Mouse (Mus musculus): Measurements from ENCODE around the gene 2300009A05Rik.

2300009A05Rik gene

GRCm38 (mm10) chr9:63398611-63399462 lies at the start of gene 2300009A05Rik:
Gene 2300009A05Rik (minus strand): TSS chr9:63399246.
- DNase-seq (ENCODE audit: low spot score) = peak; percentile 94

GRCm38 (mm10) chr9:63443695-63444094 lies 44.6 kb upstream of the 2300009A05Rik start:
- no peak for DNase-seq (ENCODE audit: low spot score)

- DNase-seq (ENCODE audit: low spot score) = no peak
These were observed 31.6 kb upstream of the 2300009A05Rik start for GRCm38 (mm10) chr9:63430652-63431051.

- no peak for DNase-seq (ENCODE audit: low spot score)
These were observed 22.2 kb upstream of the 2300009A05Rik start for GRCm38 (mm10) chr9:63421096-63421736.

- DNase-seq (ENCODE audit: low spot score) = no peak
These were observed 21.4 kb upstream of the 2300009A05Rik start for GRCm38 (mm10) chr9:63420396-63420795.

GRCm38 (mm10) chr9:63400176-63400575 lies 1.1 kb upstream of the 2300009A05Rik start:
- no peak for DNase-seq (ENCODE audit: low spot score)

- no peak for DNase-seq (ENCODE audit: low spot score)
These were observed 393 bp upstream of the 2300009A05Rik start for GRCm38 (mm10) chr9:63399463-63399815.

GRCm38 (mm10) chr9:63395612-63396011 lies 3.4 kb downstream of the 2300009A05Rik start:
- DNase-seq (ENCODE audit: low spot score) = peak; percentile 45

GRCm38 (mm10) chr9:63391307-63391706 lies 7.7 kb downstream of the 2300009A05Rik start:
- DNase-seq (ENCODE audit: low spot score) = no peak

GRCm38 (mm10) chr9:63382761-63383160 lies 16.3 kb downstream of the 2300009A05Rik start:
- DNase-seq (ENCODE audit: low spot score) = no peak

GRCm38 (mm10) chr9:63380326-63380725 lies 18.7 kb downstream of the 2300009A05Rik start:
- no peak for DNase-seq (ENCODE audit: low spot score)

- no peak for DNase-seq (ENCODE audit: low spot score)
These were observed 20.9 kb downstream of the 2300009A05Rik start for GRCm38 (mm10) chr9:63378174-63378573.

GRCm38 (mm10) chr9:63377270-63378142 lies 21.5 kb downstream of the 2300009A05Rik start, which contains the start of gene Map2k5:
Gene Map2k5 (minus strand): TSS chr9:63377902.
- DNase-seq (ENCODE audit: low spot score) = peak; percentile 91

GRCm38 (mm10) chr9:63373315-63373714 lies 25.7 kb downstream of the 2300009A05Rik start:
- DNase-seq (ENCODE audit: low spot score) = no peak

- no peak for DNase-seq (ENCODE audit: low spot score)
These were observed 26.5 kb downstream of the 2300009A05Rik start for GRCm38 (mm10) chr9:63372541-63372940.

GRCm38 (mm10) chr9:63360410-63360809 lies 38.6 kb downstream of the 2300009A05Rik start:
- DNase-seq (ENCODE audit: low spot score) = no peak

GRCm38 (mm10) chr9:63359016-63359415 lies 40.0 kb downstream of the 2300009A05Rik start:
- no peak for DNase-seq (ENCODE audit: low spot score)

GRCm38 (mm10) chr9:63356721-63357120 lies 42.3 kb downstream of the 2300009A05Rik start:
- no peak for DNase-seq (ENCODE audit: low spot score)

GRCm38 (mm10) chr9:63356278-63356677 lies 42.8 kb downstream of the 2300009A05Rik start:
- DNase-seq (ENCODE audit: low spot score) = no peak

- DNase-seq (ENCODE audit: low spot score) = no peak
These were observed 44.9 kb downstream of the 2300009A05Rik start for GRCm38 (mm10) chr9:63354168-63354567.

- no peak for DNase-seq (ENCODE audit: low spot score)
These were observed 49.0 kb downstream of the 2300009A05Rik start for GRCm38 (mm10) chr9:63350030-63350429.

- no peak for DNase-seq (ENCODE audit: low spot score)
These were observed 49.8 kb downstream of the 2300009A05Rik start for GRCm38 (mm10) chr9:63349241-63349640.
